Mouse (Mus musculus): Measurements from ENCODE around the gene Atad3a. TPM values are rescaled to one million over a fixed set of nuclear protein-coding genes. Genes with fewer than 3 reads are reported as not detected.

Atad3a gene
- total and polyA plus RNA-seq, 3 experiments = 220 to 232 TPM; not detected in 1

- peaks cover 6 to 30% of the 10 kb centered on the region in 2 experiments for H3K4me1 ChIP-seq (ENCODE audit: control insufficient read depth in 1 of 2, insufficient read depth in 2 of 2, low read length in 2 of 2)
- DNase-seq (ENCODE audit: low read depth, low spot score) = peak; percentile 83
- H3K4me3 ChIP-seq (ENCODE audit: control insufficient read depth in 1 of 2, insufficient read depth in 1 of 2, low read depth in 2 of 2, low read length in 2 of 2) = peak within 1 kb of the TSS; percentile 4 to 38; a peak in 2 of 4 replicates
- no peak for TF ChIP-seq CHD1 (IDR thresholded peaks at IDR 0.05; ENCODE audit: low read depth, low read length)
- TF ChIP-seq MAX (IDR thresholded peaks at IDR 0.05; ENCODE audit: low read length) = peak; percentile 57; the same call in 1 of the 2 replicates
- TF ChIP-seq NRF1 (IDR thresholded peaks at IDR 0.05; ENCODE audit: insufficient read depth, low read depth, low read length, poor library complexity, severe bottlenecking) = peak; percentile 19; the same call in 1 of the 2 replicates
- TF ChIP-seq SIN3A (IDR thresholded peaks at IDR 0.05; ENCODE audit: low read length) = peak; percentile 38; the same call in 1 of the 2 replicates
- no peak within 1 kb of the TSS for H3K27ac ChIP-seq (ENCODE audit: control insufficient read depth, low read depth, low read length)
- peaks cover 0 to 8% of the 10 kb centered on the region in 2 experiments; a peak in 2 of 4 replicates for H3K36me3 ChIP-seq (ENCODE audit: control insufficient read depth in 1 of 2, insufficient read depth in 2 of 2, low read length in 2 of 2)
- H3K9ac ChIP-seq (ENCODE audit: control insufficient read depth, low read depth, low read length, poor library complexity, severe bottlenecking) = peak within 1 kb of the TSS; percentile 24; the same call in 1 of the 2 replicates
- H3K27me3 ChIP-seq (ENCODE audit: control insufficient read depth in 1 of 2, insufficient read depth in 2 of 2, low read length in 2 of 2) = no peaks in the 10 kb centered on the region
- H3K9me3 ChIP-seq (replicated peaks; ENCODE audit: insufficient read depth, low read length) = no peaks in the 10 kb centered on the region
- peaks cover 3% of the 10 kb centered on the region; the same call in 1 of the 2 replicates for H3K79me2 ChIP-seq (ENCODE audit: control insufficient read depth, insufficient read depth, low read length, poor library complexity)
These were observed 13.4 kb upstream of the Atad3a start, which contains the start of gene Vwa1 for GRCm38 (mm10) chr4:155774280-155774754. Gene Vwa1 (minus strand): TSS chr4:155774698.

DNA sequence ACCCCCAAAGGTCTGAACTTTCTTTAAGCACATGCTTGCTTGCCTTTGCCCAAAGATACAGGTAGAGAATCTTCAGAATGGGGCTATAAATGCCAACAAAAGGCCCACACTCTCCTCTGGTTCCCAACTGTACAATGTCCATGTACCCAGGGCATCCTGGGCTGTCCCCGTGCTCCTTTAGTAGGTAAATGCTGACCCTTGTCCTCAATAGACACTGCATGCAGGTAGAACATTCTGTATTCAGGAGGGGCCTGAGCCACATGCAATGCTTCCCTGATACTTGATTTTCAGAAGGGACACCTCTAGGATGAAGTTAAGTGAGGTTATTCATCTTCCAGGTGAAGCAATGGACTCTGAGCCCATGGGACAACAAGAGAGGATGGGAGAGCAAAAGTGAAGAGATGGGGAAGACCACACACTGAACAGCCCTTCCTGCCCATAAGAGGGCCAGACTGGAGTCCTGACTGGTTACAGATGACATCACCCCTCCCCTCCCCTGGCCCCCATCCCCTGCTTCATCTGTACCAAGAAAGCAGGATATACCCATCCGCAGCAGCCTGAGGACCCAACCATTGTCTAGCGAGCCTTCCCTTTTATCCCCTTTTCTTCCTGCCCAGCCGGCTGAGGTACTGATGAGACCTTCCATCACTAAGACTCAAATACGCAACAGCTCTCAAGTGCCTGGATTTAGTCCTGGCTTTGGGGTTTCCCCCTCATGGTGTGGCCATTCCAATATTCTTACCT is 12.6 kb upstream of the Atad3a start:
- H3K79me2 ChIP-seq (ENCODE audit: control insufficient read depth, insufficient read depth, low read length, poor library complexity) = peaks cover 3% of the 10 kb centered on the region; the same call in 1 of the 2 replicates
- no peaks in the 10 kb centered on the region for H3K27me3 ChIP-seq (ENCODE audit: control insufficient read depth in 1 of 2, insufficient read depth in 2 of 2, low read length in 2 of 2)
- H3K36me3 ChIP-seq (ENCODE audit: control insufficient read depth in 1 of 2, insufficient read depth in 2 of 2, low read length in 2 of 2) = peaks cover 0 to 8% of the 10 kb centered on the region in 2 experiments; a peak in 2 of 4 replicates
- H3K9me3 ChIP-seq (replicated peaks; ENCODE audit: insufficient read depth, low read length) = no peaks in the 10 kb centered on the region
- no peak for DNase-seq (ENCODE audit: low read depth, low spot score)
- H3K4me1 ChIP-seq (ENCODE audit: control insufficient read depth in 1 of 2, insufficient read depth in 2 of 2, low read length in 2 of 2) = peaks cover 6 to 31% of the 10 kb centered on the region in 2 experiments
- H3K27ac ChIP-seq (ENCODE audit: control insufficient read depth, low read depth, low read length) = no peak overlapping the region
- TF ChIP-seq GATA1 (IDR thresholded peaks at IDR 0.05; ENCODE audit: low read depth, low read length) (no peak), GABPA (IDR thresholded peaks at IDR 0.05; ENCODE audit: low read depth, low read length) (no peak), CHD2 (IDR thresholded peaks at IDR 0.05; ENCODE audit: low read length) (no peak)
- H3K4me3 ChIP-seq (ENCODE audit: control insufficient read depth in 1 of 2, insufficient read depth in 1 of 2, low read depth in 2 of 2, low read length in 2 of 2) = no peak overlapping the region
- no peak overlapping the region for H3K9ac ChIP-seq (ENCODE audit: control insufficient read depth, low read depth, low read length, poor library complexity, severe bottlenecking)

DNA sequence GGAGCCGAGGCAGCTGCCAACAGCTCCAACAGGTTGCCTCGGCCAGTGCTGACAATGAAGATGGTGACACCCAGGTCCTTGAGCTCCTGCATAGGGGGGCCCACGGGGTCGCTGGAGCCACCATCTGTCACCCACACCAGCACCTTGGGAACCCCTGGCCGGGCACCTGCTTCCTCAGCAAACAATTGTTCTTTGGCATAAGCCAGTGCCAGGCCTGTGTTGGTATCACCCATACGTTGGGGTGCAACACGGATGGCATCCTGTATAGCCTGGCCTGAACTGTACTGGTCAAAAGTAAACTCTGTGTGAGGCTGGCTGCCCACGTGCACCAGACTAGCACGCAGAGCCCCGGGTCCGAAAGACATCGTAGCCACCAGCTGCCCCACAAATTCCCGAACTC is 11.9 kb upstream of the Atad3a start:
- H3K27me3 ChIP-seq (ENCODE audit: control insufficient read depth in 1 of 2, insufficient read depth in 2 of 2, low read length in 2 of 2) = no peaks in the 10 kb centered on the region
- H3K36me3 ChIP-seq (ENCODE audit: control insufficient read depth in 1 of 2, insufficient read depth in 2 of 2, low read length in 2 of 2) = peaks cover 0 to 7% of the 10 kb centered on the region in 2 experiments; a peak in 2 of 4 replicates
- DNase-seq (ENCODE audit: low read depth, low spot score) = no peak
- no peaks in the 10 kb centered on the region for H3K9me3 ChIP-seq (replicated peaks; ENCODE audit: insufficient read depth, low read length)
- no peak for TF ChIP-seq TBP (IDR thresholded peaks at IDR 0.05; ENCODE audit: low read depth, low read length)
- no peak for TF ChIP-seq RCOR1 (IDR thresholded peaks at IDR 0.05; ENCODE audit: low read depth, low read length)
- TF ChIP-seq GABPA (IDR thresholded peaks at IDR 0.05; ENCODE audit: low read depth, low read length) = no peak
- no peak for TF ChIP-seq ETS1 (IDR thresholded peaks at IDR 0.05; ENCODE audit: low read depth, low read length)
- no peak for TF ChIP-seq E2F4 (IDR thresholded peaks at IDR 0.05; ENCODE audit: borderline replicate concordance, low read depth, low read length)
- TF ChIP-seq MEF2A (IDR thresholded peaks at IDR 0.05; ENCODE audit: extremely low read depth, insufficient replicate concordance, low read depth, low read length, poor library complexity, severe bottlenecking) = no peak
- no peak for TF ChIP-seq MXI1 (IDR thresholded peaks at IDR 0.05; ENCODE audit: low read depth, low read length)
- no peak for TF ChIP-seq CHD2 (IDR thresholded peaks at IDR 0.05; ENCODE audit: low read length)
- no peak for TF ChIP-seq SIN3A (IDR thresholded peaks at IDR 0.05; ENCODE audit: low read length)
- TF ChIP-seq ELF1 (IDR thresholded peaks at IDR 0.05; ENCODE audit: low read depth, low read length) = no peak
- TF ChIP-seq CTCF (IDR thresholded peaks at IDR 0.05 in 2 of 3, conservative IDR thresholded peaks at IDR 0.05 in 1 of 3; ENCODE audit: control insufficient read depth in 1 of 3, insufficient read depth in 1 of 3, low read depth in 2 of 3, low read length in 3 of 3, poor library complexity in 1 of 3, severe bottlenecking in 1 of 3) = no peak
- TF ChIP-seq MAFK (IDR thresholded peaks at IDR 0.05; ENCODE audit: borderline replicate concordance, low read depth, low read length) = no peak
- TF ChIP-seq TCF12 (IDR thresholded peaks at IDR 0.05; ENCODE audit: low read depth, low read length) = no peak
- no peak for TF ChIP-seq MAX (IDR thresholded peaks at IDR 0.05; ENCODE audit: low read length)
- TF ChIP-seq SMC3 (IDR thresholded peaks at IDR 0.05; ENCODE audit: low read depth, low read length) = no peak
- no peak for TF ChIP-seq MYC (IDR thresholded peaks at IDR 0.05; ENCODE audit: low read depth, low read length)
- TF ChIP-seq USF1 (IDR thresholded peaks at IDR 0.05; ENCODE audit: low read depth, low read length) = no peak
- no peak for TF ChIP-seq GATA1 (IDR thresholded peaks at IDR 0.05; ENCODE audit: low read depth, low read length)
- no peak for TF ChIP-seq KAT2A (conservative IDR thresholded peaks at IDR 0.05; ENCODE audit: low read depth, low read length)
- H3K4me1 ChIP-seq (ENCODE audit: control insufficient read depth in 1 of 2, insufficient read depth in 2 of 2, low read length in 2 of 2) = peaks cover 6 to 31% of the 10 kb centered on the region in 2 experiments
- H3K9ac ChIP-seq (ENCODE audit: control insufficient read depth, low read depth, low read length, poor library complexity, severe bottlenecking) = no peak overlapping the region
- H3K27ac ChIP-seq (ENCODE audit: control insufficient read depth, low read depth, low read length) = no peak overlapping the region
- no peak overlapping the region for H3K4me3 ChIP-seq (ENCODE audit: control insufficient read depth in 1 of 2, insufficient read depth in 1 of 2, low read depth in 2 of 2, low read length in 2 of 2)
- H3K79me2 ChIP-seq (ENCODE audit: control insufficient read depth, insufficient read depth, low read length, poor library complexity) = peaks cover 3% of the 10 kb centered on the region; the same call in 1 of the 2 replicates

Measured in MEL (cell line).